Mouse (Mus musculus) heart, embryonic 12.5 days (tissue): ENCODE measurements around the gene Tmem178. TPM values are rescaled to one million over a fixed set of nuclear protein-coding genes. Genes with fewer than 3 reads are reported as not detected.

ENCODE experiments used
- ATAC-seq: fragments of 200-750 bp; cut with Nextera tagmentation; 2 replicates; pipeline ENCODE4 v1.8.0; 2017; ENCODE audit warnings: moderate TSS enrichment, moderate library complexity; ENCODE audit not compliant: insufficient number of reproducible peaks, low FRiP score
- H3K27ac ChIP-seq: fragments of 300-500 bp; sonication (generic); 2 replicates; pipeline ENCODE4 v1.5.1; 2016; ENCODE audit warnings: mild to moderate bottlenecking, moderate library complexity; ENCODE audit not compliant: poor library complexity, severe bottlenecking
- H3K27me3 ChIP-seq: fragments of 300-500 bp; sonication (generic); replicated peaks from 2 replicates; pipeline ENCODE4 v1.6.1; 2016; ENCODE audit warnings: mild to moderate bottlenecking, moderate library complexity
- H3K36me3 ChIP-seq: fragments of 300-500 bp; sonication (generic); 2 replicates; pipeline ENCODE4 v1.6.1; 2016; ENCODE audit warnings: mild to moderate bottlenecking, moderate library complexity
- H3K4me1 ChIP-seq: fragments of 300-500 bp; sonication (generic); replicated peaks from 2 replicates; pipeline ENCODE4 v1.6.1; 2016; ENCODE audit warnings: mild to moderate bottlenecking
- H3K4me2 ChIP-seq: fragments of 300-500 bp; sonication (generic); 2 replicates; pipeline ENCODE4 v1.6.1; 2016; ENCODE audit warnings: mild to moderate bottlenecking, moderate library complexity
- H3K4me3 ChIP-seq: fragments of 300-500 bp; sonication (generic); 2 replicates; pipeline ENCODE4 v1.5.1; 2016; ENCODE audit warnings: mild to moderate bottlenecking
- H3K9ac ChIP-seq: fragments of 300-500 bp; sonication (generic); 2 replicates; pipeline ENCODE4 v1.6.1; 2016; ENCODE audit warnings: mild to moderate bottlenecking, moderate library complexity
- H3K9me3 ChIP-seq: fragments of 300-500 bp; sonication (generic); replicated peaks from 2 replicates; pipeline ENCODE4 v1.6.1; 2016; ENCODE audit warnings: mild to moderate bottlenecking, moderate library complexity
- WGBS: fragments of 180-500 bp; shearing (Covaris S2); methylation state at CpG from one replicate; pipeline ENCODE4 v1.1.7; 2016; 5-methylcytosine and 5-hydroxymethylcytosine counted together
- polyA plus RNA-seq: library from polyadenylated mRNA; unstranded; fragments of >200 nt; fragmentation: Nextera tagmentation; extraction: Ambion mirVana; gene quantifications from 2 replicates; pipeline ENCODE4 v1.2.1, GENCODE M21; 2016

The Tmem178 gene
- polyA plus RNA-seq, 1 experiment from 2014 or later, result 8.7 TPM

- Histone ChIP-seq H3K9me3 (no peaks in the 10 kb centered on the region), H3K4me1 (0 out of 2 replicates have a peak, but pooled peaks cover 7% of the 10 kb centered on the region), H3K27ac (no peak overlapping the region), H3K4me2 (no peak overlapping the region), H3K36me3 (no peaks in the 10 kb centered on the region), H3K9ac (no peak overlapping the region), H3K4me3 (no peak overlapping the region), H3K27me3 (no peaks in the 10 kb centered on the region)
- 73% methylated on average over 2 of the region's 2 CpGs for WGBS
- no peak for ATAC-seq
Measured at GRCm38 (mm10) chr17:80997226-80997625, 52.8 kb downstream of the Tmem178 start.

- H3K27ac ChIP-seq, result no peak overlapping the region
- ATAC-seq, result no peak
Measured at GRCm38 (mm10) chr17:80998958-80999357, 54.5 kb downstream of the Tmem178 start.

GRCm38 (mm10) chr17:81001010-81001409, 56.6 kb downstream of the Tmem178 start:
- H3K4me1 ChIP-seq, result peaks cover 27% of the 10 kb centered on the region
- H3K27ac ChIP-seq, result no peak overlapping the region
- no peak overlapping the region for H3K4me3 ChIP-seq
- no peak overlapping the region for H3K4me2 ChIP-seq
- no peaks in the 10 kb centered on the region for H3K36me3 ChIP-seq
- no peaks in the 10 kb centered on the region for H3K27me3 ChIP-seq
- no peaks in the 10 kb centered on the region for H3K9me3 ChIP-seq
- no peak for ATAC-seq
- no peak overlapping the region for H3K9ac ChIP-seq
- WGBS, result 78% methylated on average over 12 of the region's 12 CpGs

More at GRCm38 (mm10) chr17:80998958-80999357, 54.5 kb downstream of the Tmem178 start:
- H3K4me3 ChIP-seq, result no peak overlapping the region
- no peaks in the 10 kb centered on the region for H3K36me3 ChIP-seq
- 0 out of 2 replicates have a peak, but pooled peaks cover 13% of the 10 kb centered on the region for H3K4me1 ChIP-seq
- no peaks in the 10 kb centered on the region for H3K9me3 ChIP-seq
- H3K27me3 ChIP-seq, result no peaks in the 10 kb centered on the region
- no peak overlapping the region for H3K4me2 ChIP-seq
- WGBS, result 57% methylated on average over 6 of the region's 6 CpGs
- H3K9ac ChIP-seq, result no peak overlapping the region

GRCm38 (mm10) chr17:81001647-81002046, 57.2 kb downstream of the Tmem178 start:
- Histone ChIP-seq H3K9me3 (no peaks in the 10 kb centered on the region), H3K36me3 (no peaks in the 10 kb centered on the region), H3K27ac (no peak overlapping the region), H3K4me2 (no peak overlapping the region), H3K4me3 (no peak overlapping the region), H3K27me3 (no peaks in the 10 kb centered on the region), H3K9ac (no peak overlapping the region), H3K4me1 (peaks cover 27% of the 10 kb centered on the region)
- ATAC-seq, result no peak
- WGBS, result 95% methylated on average over 4 of the region's 4 CpGs

- Histone ChIP-seq H3K9me3 (no peaks in the 10 kb centered on the region), H3K36me3 (no peaks in the 10 kb centered on the region), H3K27me3 (no peaks in the 10 kb centered on the region), H3K4me3 (no peak overlapping the region), H3K4me2 (no peak overlapping the region), H3K4me1 (peaks cover 27% of the 10 kb centered on the region), H3K27ac (no peak overlapping the region), H3K9ac (no peak overlapping the region)
- 81% methylated on average over 5 of the region's 5 CpGs for WGBS
- no peak for ATAC-seq
Measured at GRCm38 (mm10) chr17:81002130-81002529, 57.7 kb downstream of the Tmem178 start.

GRCm38 (mm10) chr17:81004454-81004853, 60.0 kb downstream of the Tmem178 start:
- no peaks in the 10 kb centered on the region for H3K27me3 ChIP-seq
- H3K4me1 ChIP-seq, result peaks cover 20% of the 10 kb centered on the region
- no peak overlapping the region for H3K9ac ChIP-seq
- H3K4me2 ChIP-seq, result no peak overlapping the region
- no peaks in the 10 kb centered on the region for H3K36me3 ChIP-seq
- WGBS, result 63% methylated on average over 11 of the region's 11 CpGs
- no peaks in the 10 kb centered on the region for H3K9me3 ChIP-seq
- ATAC-seq, result no peak
- H3K27ac ChIP-seq, result peak overlapping the region; percentile 40; the same call in 1 of the 2 replicates
- no peak overlapping the region for H3K4me3 ChIP-seq

GRCm38 (mm10) chr17:81005292-81005691, 60.9 kb downstream of the Tmem178 start:
- Histone ChIP-seq H3K27me3 (no peaks in the 10 kb centered on the region), H3K4me3 (no peak overlapping the region), H3K4me1 (peaks cover 28% of the 10 kb centered on the region), H3K9ac (no peak overlapping the region), H3K27ac (peak overlapping the region; percentile 40; the same call in 1 of the 2 replicates), H3K9me3 (no peaks in the 10 kb centered on the region), H3K4me2 (no peak overlapping the region), H3K36me3 (no peaks in the 10 kb centered on the region)
- ATAC-seq, result no peak
- WGBS, result 59% methylated on average over 8 of the region's 8 CpGs

GRCm38 (mm10) chr17:81009112-81009511, 64.7 kb downstream of the Tmem178 start:
- Histone ChIP-seq H3K4me2 (no peak overlapping the region), H3K36me3 (no peaks in the 10 kb centered on the region), H3K4me3 (no peak overlapping the region), H3K27ac (no peak overlapping the region), H3K9ac (no peak overlapping the region), H3K4me1 (peaks cover 36% of the 10 kb centered on the region), H3K27me3 (no peaks in the 10 kb centered on the region), H3K9me3 (no peaks in the 10 kb centered on the region)
- ATAC-seq, result no peak
- WGBS, result 82% methylated on average over 10 of the region's 10 CpGs

- H3K4me3 ChIP-seq, result no peak overlapping the region
- H3K4me2 ChIP-seq, result no peak overlapping the region
- H3K36me3 ChIP-seq, result no peaks in the 10 kb centered on the region
- no peak overlapping the region for H3K9ac ChIP-seq
- H3K27ac ChIP-seq, result no peak overlapping the region
- H3K4me1 ChIP-seq, result peaks cover 25% of the 10 kb centered on the region
- no peak for ATAC-seq
- no peaks in the 10 kb centered on the region for H3K27me3 ChIP-seq
- no peaks in the 10 kb centered on the region for H3K9me3 ChIP-seq
- WGBS, result 67% methylated on average over 3 of the region's 3 CpGs
Measured at GRCm38 (mm10) chr17:81010199-81010598, 65.8 kb downstream of the Tmem178 start.

GRCm38 (mm10) chr17:81010844-81011685, 66.6 kb downstream of the Tmem178 start:
- Histone ChIP-seq H3K27ac (no peak overlapping the region), H3K4me3 (no peak overlapping the region), H3K36me3 (no peaks in the 10 kb centered on the region), H3K4me1 (peaks cover 31% of the 10 kb centered on the region), H3K4me2 (0 out of 2 replicates have a peak overlapping the region, but pooled peaks have one; percentile 28), H3K9ac (no peak overlapping the region), H3K27me3 (no peaks in the 10 kb centered on the region), H3K9me3 (no peaks in the 10 kb centered on the region)
- no peak; the same call in 1 of the 2 replicates for ATAC-seq
- WGBS, result 35% methylated on average over 18 of the region's 18 CpGs

- H3K4me2 ChIP-seq, result no peak overlapping the region
- 35% methylated on average over 4 of the region's 4 CpGs for WGBS
- no peaks in the 10 kb centered on the region for H3K9me3 ChIP-seq
- 0 out of 2 replicates have a peak, but pooled peaks cover 2% of the 10 kb centered on the region for H3K36me3 ChIP-seq
- H3K27me3 ChIP-seq, result no peaks in the 10 kb centered on the region
- no peak overlapping the region for H3K27ac ChIP-seq
- H3K9ac ChIP-seq, result no peak overlapping the region
- peak; percentile 54 for ATAC-seq
- H3K4me3 ChIP-seq, result no peak overlapping the region
- peaks cover 25% of the 10 kb centered on the region for H3K4me1 ChIP-seq
Measured at GRCm38 (mm10) chr17:81015814-81016447, 71.5 kb downstream of the Tmem178 start.
